Mouse (Mus musculus) cerebellum, postnatal 14 days (tissue): ENCODE results near the gene Tgtp2.
"Not testable (repeated sequence)": the region's sequence is repeated elsewhere in the genome, so short reads cannot be mapped to it uniquely, and the experiment has no call there.

ENCODE experiments used
- DNase-seq, 2 experiments: peaks; one replicate each; pipeline ENCODE4 v3.0.0; 2021; ENCODE audit warnings: mixed read lengths in 2 of 2

Gene Tgtp2

GRCm38 (mm10) chr11:49084875-49085274, 20.9 kb upstream of the Tgtp2 start:
- DNase-seq: peak; percentile 6 to 7

GRCm38 (mm10) chr11:49084385-49084784, 20.4 kb upstream of the Tgtp2 start:
- no peak for DNase-seq

GRCm38 (mm10) chr11:49083808-49084207, 19.8 kb upstream of the Tgtp2 start:
- DNase-seq: no peak

- no peak for DNase-seq
Observed at GRCm38 (mm10) chr11:49083146-49083545, 19.1 kb upstream of the Tgtp2 start.

- no peak for DNase-seq
Observed at GRCm38 (mm10) chr11:49081886-49082285, 17.9 kb upstream of the Tgtp2 start.

- DNase-seq: no peak
Observed at GRCm38 (mm10) chr11:49081356-49081755, 17.4 kb upstream of the Tgtp2 start.

- DNase-seq: no peak
Observed at GRCm38 (mm10) chr11:49080636-49081035, 16.6 kb upstream of the Tgtp2 start.

GRCm38 (mm10) chr11:49078719-49079118, 14.7 kb upstream of the Tgtp2 start:
- DNase-seq: no peak

GRCm38 (mm10) chr11:49077012-49077411, 13.0 kb upstream of the Tgtp2 start:
- no peak for DNase-seq

GRCm38 (mm10) chr11:49076001-49076757, 12.2 kb upstream of the Tgtp2 start, which contains the start of gene Ifi47:
Gene Ifi47, plus strand, starts transcription at chr11:49076587.
- not testable (repeated sequence) for DNase-seq

GRCm38 (mm10) chr11:49068358-49068757, 4.4 kb upstream of the Tgtp2 start:
- no peak for DNase-seq

- DNase-seq: not testable (repeated sequence)
Observed at GRCm38 (mm10) chr11:49061865-49062264, 2.1 kb downstream of the Tgtp2 start.

- not testable (repeated sequence) for DNase-seq
Observed at GRCm38 (mm10) chr11:49060061-49060460, 3.9 kb downstream of the Tgtp2 start.

GRCm38 (mm10) chr11:49051894-49052293, 12.1 kb downstream of the Tgtp2 start:
- DNase-seq: not testable (repeated sequence)

GRCm38 (mm10) chr11:49051093-49051891, 12.7 kb downstream of the Tgtp2 start, which contains the start of gene 9930111J21Rik2:
Gene 9930111J21Rik2, minus strand, starts transcription at chr11:49051242.
- DNase-seq: not testable (repeated sequence)

- DNase-seq: not testable (repeated sequence)
Observed at GRCm38 (mm10) chr11:49050064-49050463, 13.9 kb downstream of the Tgtp2 start.

- DNase-seq: not testable (repeated sequence)
Observed at GRCm38 (mm10) chr11:49012074-49012473, 51.9 kb downstream of the Tgtp2 start.
